Mouse (Mus musculus): ENCODE results near the gene Krt12. TPM values are rescaled to one million over a fixed set of nuclear protein-coding genes. Genes with fewer than 3 reads are reported as not detected.
A peak's percentile ranks its signal among the peaks of the same experiment; 100 is the strongest.

The Krt12 gene
- polyA plus RNA-seq, 1 experiment from 2014 or later, result not detected

- WGBS, result 84% methylated on average over 10 of the region's 10 CpGs
- H3K9ac ChIP-seq (ENCODE audit: low read depth, low read length), result no peak overlapping the region
- H3K9me3 ChIP-seq (ENCODE audit: control insufficient read depth, low read length), result no peaks in the 10 kb centered on the region
- no peak for ATAC-seq (ENCODE audit: low FRiP score, low TSS enrichment)
- H3K27me3 ChIP-seq (ENCODE audit: control insufficient read depth, insufficient read depth, low read length), result no peaks in the 10 kb centered on the region
- H3K4me1 ChIP-seq (ENCODE audit: control insufficient read depth, insufficient read depth, low read length), result no peaks in the 10 kb centered on the region
- no peak overlapping the region for H3K4me2 ChIP-seq (replicated peaks; ENCODE audit: low read depth, low read length)
- H3K4me3 ChIP-seq (ENCODE audit: low read length), result no peak overlapping the region
- no peak overlapping the region for H3K27ac ChIP-seq (ENCODE audit: low read depth, low read length)
- no peaks in the 10 kb centered on the region for H3K36me3 ChIP-seq (ENCODE audit: control insufficient read depth, insufficient read depth, low read length)
Observed at GRCm38 (mm10) chr11:99392492-99392891, 29.6 kb downstream of the Krt12 start.

GRCm38 (mm10) chr11:99391375-99391774, 30.7 kb downstream of the Krt12 start:
- H3K9me3 ChIP-seq (ENCODE audit: control insufficient read depth, low read length), result no peaks in the 10 kb centered on the region
- H3K4me1 ChIP-seq (ENCODE audit: control insufficient read depth, insufficient read depth, low read length), result no peaks in the 10 kb centered on the region; the same call in 1 of the 2 replicates
- H3K36me3 ChIP-seq (ENCODE audit: control insufficient read depth, insufficient read depth, low read length), result no peaks in the 10 kb centered on the region
- ATAC-seq (ENCODE audit: low FRiP score, low TSS enrichment), result no peak
- 82% methylated on average over 6 of the region's 6 CpGs for WGBS
- H3K27ac ChIP-seq (ENCODE audit: low read depth, low read length), result no peak overlapping the region
- H3K4me3 ChIP-seq (ENCODE audit: low read length), result no peak overlapping the region
- H3K4me2 ChIP-seq (replicated peaks; ENCODE audit: low read depth, low read length), result no peak overlapping the region
- H3K27me3 ChIP-seq (ENCODE audit: control insufficient read depth, insufficient read depth, low read length), result no peaks in the 10 kb centered on the region
- no peak overlapping the region for H3K9ac ChIP-seq (ENCODE audit: low read depth, low read length)

- H3K9ac ChIP-seq (ENCODE audit: low read depth, low read length), result no peak overlapping the region
- no peak overlapping the region for H3K27ac ChIP-seq (ENCODE audit: low read depth, low read length)
- no peaks in the 10 kb centered on the region for H3K27me3 ChIP-seq (ENCODE audit: control insufficient read depth, insufficient read depth, low read length)
- H3K4me2 ChIP-seq (replicated peaks; ENCODE audit: low read depth, low read length), result no peak overlapping the region
- H3K4me1 ChIP-seq (ENCODE audit: control insufficient read depth, insufficient read depth, low read length), result no peaks in the 10 kb centered on the region; the same call in 1 of the 2 replicates
- no peaks in the 10 kb centered on the region for H3K9me3 ChIP-seq (ENCODE audit: control insufficient read depth, low read length)
- ATAC-seq (ENCODE audit: low FRiP score, low TSS enrichment), result no peak
- H3K4me3 ChIP-seq (ENCODE audit: low read length), result no peak overlapping the region
- H3K36me3 ChIP-seq (ENCODE audit: control insufficient read depth, insufficient read depth, low read length), result no peaks in the 10 kb centered on the region
- WGBS, result 75% methylated on average over 7 of the region's 7 CpGs
Observed at GRCm38 (mm10) chr11:99390866-99391265, 31.2 kb downstream of the Krt12 start.

GRCm38 (mm10) chr11:99389264-99389663, 32.8 kb downstream of the Krt12 start, which contains the start of gene Krt10:
Krt10 (minus strand) TSS chr11:99389364.
- no peaks in the 10 kb centered on the region for H3K36me3 ChIP-seq (ENCODE audit: control insufficient read depth, insufficient read depth, low read length)
- no peak within 1 kb of the TSS for H3K9ac ChIP-seq (ENCODE audit: low read depth, low read length)
- H3K27me3 ChIP-seq (ENCODE audit: control insufficient read depth, insufficient read depth, low read length), result no peaks in the 10 kb centered on the region
- no peak for ATAC-seq (ENCODE audit: low FRiP score, low TSS enrichment)
- no peaks in the 10 kb centered on the region; the same call in 1 of the 2 replicates for H3K4me1 ChIP-seq (ENCODE audit: control insufficient read depth, insufficient read depth, low read length)
- no peak within 1 kb of the TSS for H3K4me3 ChIP-seq (ENCODE audit: low read length)
- WGBS, result 83% methylated on average over 4 of the region's 4 CpGs
- no peaks in the 10 kb centered on the region for H3K9me3 ChIP-seq (ENCODE audit: control insufficient read depth, low read length)
- H3K27ac ChIP-seq (ENCODE audit: low read depth, low read length), result no peak within 1 kb of the TSS
- H3K4me2 ChIP-seq (replicated peaks; ENCODE audit: low read depth, low read length), result no peak within 1 kb of the TSS

GRCm38 (mm10) chr11:99388661-99389060, 33.4 kb downstream of the Krt12 start:
- no peak for ATAC-seq (ENCODE audit: low FRiP score, low TSS enrichment)
- H3K4me1 ChIP-seq (ENCODE audit: control insufficient read depth, insufficient read depth, low read length), result no peaks in the 10 kb centered on the region; the same call in 1 of the 2 replicates
- H3K27ac ChIP-seq (ENCODE audit: low read depth, low read length), result no peak overlapping the region
- H3K4me3 ChIP-seq (ENCODE audit: low read length), result no peak overlapping the region
- H3K36me3 ChIP-seq (ENCODE audit: control insufficient read depth, insufficient read depth, low read length), result no peaks in the 10 kb centered on the region
- H3K9ac ChIP-seq (ENCODE audit: low read depth, low read length), result no peak overlapping the region
- no peaks in the 10 kb centered on the region for H3K27me3 ChIP-seq (ENCODE audit: control insufficient read depth, insufficient read depth, low read length)
- no peaks in the 10 kb centered on the region for H3K9me3 ChIP-seq (ENCODE audit: control insufficient read depth, low read length)
- no peak overlapping the region for H3K4me2 ChIP-seq (replicated peaks; ENCODE audit: low read depth, low read length)
- 94% methylated on average over 18 of the region's 18 CpGs for WGBS

DNA sequence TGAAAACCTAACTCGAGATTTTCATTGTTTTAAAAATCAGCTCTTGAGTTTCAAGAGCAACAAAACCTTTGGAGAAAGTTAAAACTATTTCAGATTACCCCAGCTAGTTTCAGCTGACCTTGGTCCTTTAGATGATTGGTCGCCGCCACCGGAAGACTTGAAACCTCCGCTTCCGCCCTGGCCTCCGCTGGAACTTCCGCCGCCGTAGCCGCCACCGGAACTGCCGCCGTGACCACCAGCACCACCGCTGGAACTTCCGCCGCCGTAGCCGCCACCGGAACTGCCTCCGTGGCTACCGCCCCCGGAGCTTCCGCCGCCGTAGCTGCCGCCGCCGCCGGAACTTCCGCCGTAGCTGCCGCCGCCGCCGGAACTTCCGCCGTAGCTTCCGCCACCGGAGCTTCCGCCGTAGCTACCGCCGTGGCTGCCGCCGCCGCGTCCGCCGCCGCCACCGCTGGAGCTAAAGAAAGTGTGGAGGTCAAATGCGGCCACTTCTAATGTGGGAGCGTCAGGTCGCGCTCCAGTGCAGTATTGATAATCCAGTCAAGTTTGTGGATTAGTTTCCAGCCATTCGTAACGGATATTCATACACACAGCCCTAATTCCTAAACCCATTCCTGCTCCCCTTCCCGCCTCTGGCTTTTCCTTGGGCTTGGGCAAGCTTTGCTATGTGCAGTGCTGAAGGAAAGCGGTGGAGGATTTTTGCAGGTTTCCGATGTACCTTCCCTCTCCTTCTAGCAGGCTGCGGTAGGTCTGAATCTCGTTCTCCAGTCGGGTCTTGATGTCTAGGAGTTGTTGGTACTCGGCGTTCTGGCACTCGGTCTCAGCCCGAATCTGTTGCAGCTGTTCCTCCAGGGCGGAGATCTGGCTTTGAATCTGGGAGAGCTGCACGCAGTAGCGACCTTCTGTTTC, 36.0 kb downstream of the Krt12 start:
- H3K4me3 ChIP-seq (ENCODE audit: low read length), result peak overlapping the region; percentile 60
- H3K4me2 ChIP-seq (replicated peaks; ENCODE audit: low read depth, low read length), result peak overlapping the region; percentile 55
- no peaks in the 10 kb centered on the region; the same call in 1 of the 2 replicates for H3K4me1 ChIP-seq (ENCODE audit: control insufficient read depth, insufficient read depth, low read length)
- no peaks in the 10 kb centered on the region for H3K27me3 ChIP-seq (ENCODE audit: control insufficient read depth, insufficient read depth, low read length)
- H3K36me3 ChIP-seq (ENCODE audit: control insufficient read depth, insufficient read depth, low read length), result no peaks in the 10 kb centered on the region
- H3K27ac ChIP-seq (ENCODE audit: low read depth, low read length), result peak overlapping the region; percentile 99
- no peaks in the 10 kb centered on the region for H3K9me3 ChIP-seq (ENCODE audit: control insufficient read depth, low read length)
- WGBS, result 1% methylated on average over 71 of the region's 71 CpGs
- ATAC-seq (ENCODE audit: low FRiP score, low TSS enrichment), result peak; percentile 86
- H3K9ac ChIP-seq (ENCODE audit: low read depth, low read length), result peak overlapping the region; percentile 75

GRCm38 (mm10) chr11:99379568-99379967, 42.5 kb downstream of the Krt12 start:
- H3K27ac ChIP-seq (ENCODE audit: low read depth, low read length), result no peak overlapping the region
- no peaks in the 10 kb centered on the region for H3K27me3 ChIP-seq (ENCODE audit: control insufficient read depth, insufficient read depth, low read length)
- H3K9me3 ChIP-seq (ENCODE audit: control insufficient read depth, low read length), result no peaks in the 10 kb centered on the region
- H3K36me3 ChIP-seq (ENCODE audit: control insufficient read depth, insufficient read depth, low read length), result no peaks in the 10 kb centered on the region
- H3K4me3 ChIP-seq (ENCODE audit: low read length), result no peak overlapping the region
- no peaks in the 10 kb centered on the region for H3K4me1 ChIP-seq (ENCODE audit: control insufficient read depth, insufficient read depth, low read length)
- H3K9ac ChIP-seq (ENCODE audit: low read depth, low read length), result no peak overlapping the region
- ATAC-seq (ENCODE audit: low FRiP score, low TSS enrichment), result no peak
- WGBS, result 21% methylated on average over 5 of the region's 5 CpGs
- no peak overlapping the region for H3K4me2 ChIP-seq (replicated peaks; ENCODE audit: low read depth, low read length)

- WGBS, result 87% methylated on average over 13 of the region's 13 CpGs
- ATAC-seq (ENCODE audit: low FRiP score, low TSS enrichment), result no peak
Observed at GRCm38 (mm10) chr11:99374803-99375202, 47.3 kb downstream of the Krt12 start, which contains the start of gene Krt28. Krt28 (minus strand) TSS chr11:99374903.

GRCm38 (mm10) chr11:99369853-99370451, 52.1 kb downstream of the Krt12 start:
- Histone ChIP-seq H3K9ac (ENCODE audit: low read depth, low read length) (no peak overlapping the region), H3K27me3 (ENCODE audit: control insufficient read depth, insufficient read depth, low read length) (peaks cover 3% of the 10 kb centered on the region; the same call in 1 of the 2 replicates), H3K4me2 (replicated peaks; ENCODE audit: low read depth, low read length) (no peak overlapping the region), H3K4me1 (ENCODE audit: control insufficient read depth, insufficient read depth, low read length) (no peaks in the 10 kb centered on the region), H3K4me3 (ENCODE audit: low read length) (no peak overlapping the region), H3K36me3 (ENCODE audit: control insufficient read depth, insufficient read depth, low read length) (no peaks in the 10 kb centered on the region), H3K9me3 (ENCODE audit: control insufficient read depth, low read length) (no peaks in the 10 kb centered on the region), H3K27ac (ENCODE audit: low read depth, low read length) (no peak overlapping the region)
- WGBS, result 94% methylated on average over 8 of the region's 8 CpGs
- no peak for ATAC-seq (ENCODE audit: low FRiP score, low TSS enrichment)

More at GRCm38 (mm10) chr11:99374803-99375202, 47.3 kb downstream of the Krt12 start, which contains the start of gene Krt28:
- H3K4me2 ChIP-seq (replicated peaks; ENCODE audit: low read depth, low read length), result no peak within 1 kb of the TSS
- H3K4me3 ChIP-seq (ENCODE audit: low read length), result no peak within 1 kb of the TSS
- no peaks in the 10 kb centered on the region for H3K9me3 ChIP-seq (ENCODE audit: control insufficient read depth, low read length)
- H3K36me3 ChIP-seq (ENCODE audit: control insufficient read depth, insufficient read depth, low read length), result no peaks in the 10 kb centered on the region
- no peaks in the 10 kb centered on the region for H3K4me1 ChIP-seq (ENCODE audit: control insufficient read depth, insufficient read depth, low read length)
- H3K27ac ChIP-seq (ENCODE audit: low read depth, low read length), result no peak within 1 kb of the TSS
- no peaks in the 10 kb centered on the region for H3K27me3 ChIP-seq (ENCODE audit: control insufficient read depth, insufficient read depth, low read length)
- H3K9ac ChIP-seq (ENCODE audit: low read depth, low read length), result no peak within 1 kb of the TSS

Data from kidney, embryonic 14.5 days (tissue).